Mouse (Mus musculus) liver, postnatal 0 days (tissue): ENCODE measurements around the gene Slc5a6.

Source experiments
- CTCF ChIP-seq: sonication (generic); IDR thresholded peaks from 2 replicates; pipeline ENCODE4 v1.5.1; 2016; ENCODE audit warnings: antibody characterized with exemption, low read depth
- EP300 ChIP-seq: IDR thresholded peaks from 2 replicates; pipeline ENCODE4 v1.6.1; 2016; ENCODE audit warnings: antibody characterized with exemption, low read depth, mild to moderate bottlenecking

DNA sequence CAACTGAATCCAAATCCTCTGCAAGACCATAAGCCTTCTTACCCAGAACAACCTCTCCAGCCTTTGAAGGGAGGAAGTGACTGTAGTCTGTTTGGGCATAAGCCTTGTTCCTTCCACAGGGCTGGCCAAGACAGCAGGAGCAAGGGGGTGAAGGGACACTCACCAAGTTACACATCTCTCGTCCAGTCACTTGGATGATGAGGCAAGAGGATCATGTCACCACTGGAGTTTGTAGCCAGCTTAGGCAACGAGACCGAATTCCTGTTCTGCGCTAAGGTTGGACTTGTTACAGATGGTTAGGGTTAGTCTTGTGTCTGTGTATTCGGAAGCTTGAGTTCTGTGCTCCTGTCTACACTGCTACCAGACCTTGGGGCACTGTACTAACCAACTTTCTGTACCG, 14.1 kb downstream of the Slc5a6 start:
- TF ChIP-seq CTCF (no peak), EP300 (no peak)
